In genomic region chr1:64223779-64224687, GRCm38 (mm10) we compare ENCODE assay signal across 7 mouse cellular contexts.
DNase-seq lines count a peak whose midpoint lies in the region; ATAC-seq and TF ChIP-seq lines count a peak whose summit lies in the region.

No protein-coding gene starts in this region.

- no peaks in the 10 kb centered on the region for H3K9me3 ChIP-seq in liver, embryonic 12.5 days (replicated peaks)
- H3K9me3 ChIP-seq in embryonic facial prominence, embryonic 10.5 days: no peaks in the 10 kb centered on the region
- H3K9me3 ChIP-seq in heart, embryonic 15.5 days (replicated peaks): no peaks in the 10 kb centered on the region
- no peaks in the 10 kb centered on the region for H3K9me3 ChIP-seq in limb, embryonic 14.5 days (ENCODE audit: control insufficient read depth, low read length)

- H3K4me3 ChIP-seq in liver, embryonic 12.5 days: no peak overlapping the region
- H3K4me3 ChIP-seq in embryonic facial prominence, embryonic 10.5 days: no peak overlapping the region
- no peak overlapping the region for H3K4me3 ChIP-seq in heart, embryonic 15.5 days
- no peak overlapping the region for H3K4me3 ChIP-seq in limb, embryonic 14.5 days (replicated peaks; ENCODE audit: low read length)

- no peak overlapping the region for H3K27ac ChIP-seq in liver, embryonic 12.5 days
- peak overlapping the region; percentile 69 for H3K27ac ChIP-seq in embryonic facial prominence, embryonic 10.5 days (replicated peaks)
- H3K27ac ChIP-seq in heart, embryonic 15.5 days: no peak overlapping the region
- no peak overlapping the region for H3K27ac ChIP-seq in limb, embryonic 14.5 days (replicated peaks; ENCODE audit: low read depth, low read length)

- H3K27me3 ChIP-seq in liver, embryonic 12.5 days (replicated peaks): no peaks in the 10 kb centered on the region
- no peaks in the 10 kb centered on the region for H3K27me3 ChIP-seq in embryonic facial prominence, embryonic 10.5 days (replicated peaks; ENCODE audit: low read depth, poor library complexity, severe bottlenecking)
- no peaks in the 10 kb centered on the region for H3K27me3 ChIP-seq in heart, embryonic 15.5 days
- H3K27me3 ChIP-seq in limb, embryonic 14.5 days (ENCODE audit: control insufficient read depth, insufficient read depth, low read length): no peaks in the 10 kb centered on the region

- no peak overlapping the region for H3K9ac ChIP-seq in liver, embryonic 12.5 days
- no peak overlapping the region for H3K9ac ChIP-seq in heart, embryonic 15.5 days
- H3K9ac ChIP-seq in limb, embryonic 14.5 days (ENCODE audit: low read depth, low read length, severe bottlenecking): no peak overlapping the region

- DNase-seq in liver: peak; percentile 6
- DNase-seq in embryonic facial prominence, embryonic 10.5 days (ENCODE audit: low spot score): no peak
- DNase-seq in limb, embryonic 14.5 days (ENCODE audit: low spot score): peak; percentile 21
- no peak for DNase-seq in T-cell, adult 2 months (ENCODE audit: low spot score)

- H3K36me3 ChIP-seq in liver, embryonic 12.5 days: no peaks in the 10 kb centered on the region
- no peaks in the 10 kb centered on the region for H3K36me3 ChIP-seq in embryonic facial prominence, embryonic 10.5 days (replicated peaks)
- H3K36me3 ChIP-seq in heart, embryonic 15.5 days: no peaks in the 10 kb centered on the region
- no peaks in the 10 kb centered on the region for H3K36me3 ChIP-seq in limb, embryonic 14.5 days (ENCODE audit: control insufficient read depth, insufficient read depth, low read length)

- no peak overlapping the region for H3K4me2 ChIP-seq in liver, embryonic 12.5 days
- 0 out of 2 replicates have a peak overlapping the region, but pooled peaks have one; percentile 12 for H3K4me2 ChIP-seq in heart, embryonic 15.5 days
- no peak overlapping the region for H3K4me2 ChIP-seq in limb, embryonic 14.5 days (replicated peaks; ENCODE audit: low read depth, low read length, severe bottlenecking)

- no peaks in the 10 kb centered on the region; the same call in 1 of the 2 replicates for H3K4me1 ChIP-seq in liver, embryonic 12.5 days
- peaks cover 44% of the 10 kb centered on the region for H3K4me1 ChIP-seq in embryonic facial prominence, embryonic 10.5 days
- H3K4me1 ChIP-seq in heart, embryonic 15.5 days (replicated peaks): peaks cover 25% of the 10 kb centered on the region
- H3K4me1 ChIP-seq in limb, embryonic 14.5 days (ENCODE audit: control insufficient read depth, insufficient read depth, low read length): peaks cover 9% of the 10 kb centered on the region

- WGBS in liver, embryonic 12.5 days (ENCODE audit: insufficient replicate concordance): 72% methylated on average over 19 of the region's 19 CpGs
- 78% methylated on average over 19 of the region's 19 CpGs for WGBS in embryonic facial prominence, embryonic 10.5 days
- 63% methylated on average over 19 of the region's 19 CpGs for WGBS in heart, embryonic 15.5 days
- WGBS in limb, embryonic 14.5 days: 79% methylated on average over 19 of the region's 19 CpGs

- no peak for TF ChIP-seq POLR2A in limb, embryonic 14.5 days (IDR thresholded peaks at IDR 0.05; ENCODE audit: borderline replicate concordance, extremely low read depth, insufficient read depth, insufficient read length)

- ATAC-seq in liver, embryonic 12.5 days: no peak
- no peak for ATAC-seq in heart, embryonic 15.5 days (replicated peaks; ENCODE audit: insufficient number of reproducible peaks, insufficient read depth, low FRiP score, low read depth)
- no peak for ATAC-seq in limb, embryonic 14.5 days (ENCODE audit: low FRiP score, low read depth)
- ATAC-seq in megakaryocyte, adult 5-6 weeks (ENCODE audit: poor library complexity, severe bottlenecking): no peak

Comparison
In these comparisons a context has a peak if more than half of its experiments do, and no peak if none do; other contexts are left out.
1. DNase-seq: peak in liver (single experiment) and limb, embryonic 14.5 days (single experiment); none in embryonic facial prominence, embryonic 10.5 days (single experiment) and T-cell, adult 2 months (single experiment).